In the genomic region with DNA sequence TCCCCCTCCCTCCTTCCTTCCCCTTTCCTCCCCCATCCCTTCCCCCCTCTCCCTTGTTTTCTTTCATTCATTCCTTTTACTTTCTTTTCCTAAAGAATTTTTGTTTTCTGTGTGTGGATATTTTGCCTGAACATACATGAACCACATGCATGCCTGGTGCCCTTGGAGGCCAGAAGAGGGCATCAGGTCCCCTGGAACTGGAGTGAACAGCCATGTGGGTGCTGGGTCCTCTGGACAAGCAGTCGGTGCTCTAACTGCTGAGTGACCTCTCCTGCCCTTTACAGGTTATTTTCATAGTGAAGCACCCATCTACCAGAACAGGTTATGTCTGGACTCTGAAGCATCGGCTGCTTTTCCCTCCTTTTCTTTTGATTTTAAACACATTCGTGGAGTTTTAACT, we compare ENCODE assay signal across 8 mouse cellular contexts. TPM values are rescaled to one million over a fixed set of nuclear protein-coding genes. Genes with fewer than 3 reads are reported as not detected.
DNase-seq lines count a peak whose midpoint lies in the region; ATAC-seq and TF ChIP-seq lines count a peak whose summit lies in the region.
"Had no signal": no experiment of that assay in that cellular context is flagged by ENCODE, and none has a peak within 500 bp of the region (broad histone marks: within the 10 kb centered on the region; RNA-seq: fewer than 3 reads in every experiment).

No protein-coding gene starts in this region.

- TF ChIP-seq POLR2A in ES-Bruce4 (IDR thresholded peaks at IDR 0.05; ENCODE audit: insufficient read depth, low read length): no peak

- TF ChIP-seq EP300 in ES-Bruce4 (IDR thresholded peaks at IDR 0.05; ENCODE audit: insufficient read depth, low read depth, low read length): no peak

- no peak overlapping the region for H3K9ac ChIP-seq in kidney, postnatal 0 days (ENCODE audit: low read depth, low read length)
- H3K9ac ChIP-seq in ES-Bruce4 (ENCODE audit: low read depth, poor library complexity, severe bottlenecking): no peak overlapping the region

- H3K4me3 ChIP-seq in kidney, postnatal 0 days (replicated peaks; ENCODE audit: low read depth, low read length): no peak overlapping the region
- H3K4me3 ChIP-seq in ES-Bruce4 (ENCODE audit: low read depth, low read length): no peak overlapping the region

- no peaks in the 10 kb centered on the region for H3K9me3 ChIP-seq in kidney, postnatal 0 days (replicated peaks; ENCODE audit: low read length)
- H3K9me3 ChIP-seq in ES-Bruce4 (replicated peaks; ENCODE audit: control insufficient read depth, insufficient read depth, low read length, poor library complexity, severe bottlenecking): no peaks in the 10 kb centered on the region

- WGBS in kidney, postnatal 0 days: 56% methylated on average over 3 of the region's 3 CpGs

- no peaks in the 10 kb centered on the region for H3K36me3 ChIP-seq in kidney, postnatal 0 days (ENCODE audit: insufficient read depth, low read length)
- H3K36me3 ChIP-seq in ES-Bruce4 (ENCODE audit: control insufficient read depth, insufficient read depth, low read length, poor library complexity, severe bottlenecking): no peaks in the 10 kb centered on the region
- H3K36me3 ChIP-seq in splenic B cell, adult 2 months (ENCODE audit: control insufficient read depth, insufficient read depth, low read length, poor library complexity, severe bottlenecking): no peaks in the 10 kb centered on the region

- no peak overlapping the region for H3K4me2 ChIP-seq in kidney, postnatal 0 days (ENCODE audit: low read length)

- no peak for DNase-seq in kidney, postnatal 0 days (ENCODE audit: low spot score)
- DNase-seq in kidney, postnatal 25 days: no peak
- peak; percentile 60 for DNase-seq in splenic B cell, adult 2 months (ENCODE audit: low read depth, low spot score)
- DNase-seq in ovary, adult 18-20 months (ENCODE audit: low spot score): no peak
- DNase-seq in adrenal gland, postnatal 4 days (ENCODE audit: low spot score in 2 of 2): no peak
- DNase-seq: cerebellum, adult 9-10 months had no signal

- no peak for ATAC-seq in kidney, postnatal 0 days (replicated peaks; ENCODE audit: low FRiP score, low read depth)
- peak; percentile 66 for ATAC-seq in granulocyte monocyte progenitor cell, adult 5-6 weeks (replicated peaks; ENCODE audit: poor library complexity, severe bottlenecking)

- H3K4me1 ChIP-seq in kidney, postnatal 0 days (replicated peaks; ENCODE audit: insufficient read depth, low read length): no peaks in the 10 kb centered on the region
- no peaks in the 10 kb centered on the region for H3K4me1 ChIP-seq in ES-Bruce4 (ENCODE audit: control insufficient read depth, insufficient read depth, low read length)

- TF ChIP-seq CTCF in kidney, postnatal 0 days (IDR thresholded peaks at IDR 0.05; ENCODE audit: low read depth): peak; percentile 65
- TF ChIP-seq CTCF in ES-Bruce4 (IDR thresholded peaks at IDR 0.05; ENCODE audit: low read depth, low read length): peak; percentile 6

- H3K27ac ChIP-seq in kidney, postnatal 0 days: no peak overlapping the region
- no peak overlapping the region for H3K27ac ChIP-seq in ES-Bruce4 (ENCODE audit: insufficient read depth, low read length)

- no peaks in the 10 kb centered on the region for H3K27me3 ChIP-seq in kidney, postnatal 0 days (ENCODE audit: insufficient read depth, low read length)
- H3K27me3 ChIP-seq in ES-Bruce4 (ENCODE audit: control insufficient read depth, insufficient read depth, low read length, poor library complexity, severe bottlenecking): no peaks in the 10 kb centered on the region
- H3K27me3 ChIP-seq in splenic B cell, adult 2 months (ENCODE audit: control insufficient read depth, insufficient read depth, low read length, poor library complexity, severe bottlenecking): no peaks in the 10 kb centered on the region

RNA-seq across cellular contexts. Expression of a gene that starts 34.1 kb away (rescaled TPM):
- 60.2 and 63.0 TPM in 2 replicates for polyA plus RNA-seq in kidney, postnatal 0 days (2015; fragmentation: Nextera tagmentation; extraction: Ambion mirVana)
- polyA plus RNA-seq in ES-Bruce4 (2011; ENCODE audit: insufficient read depth, insufficient read length, low read depth, missing spikeins): 103 TPM in 2 replicates
- 61.4 and 63.9 TPM in 2 replicates for total RNA-seq in granulocyte monocyte progenitor cell, adult 5-6 weeks (2014; fragmentation: Nextera tagmentation)
- 96.3 and 105 TPM in 2 replicates for total RNA-seq in granulocyte monocyte progenitor cell, adult 5-6 weeks (2017)
- 10 to 100 TPM; 80.0 to 83.4 TPM for total RNA-seq in adrenal gland, postnatal 4 days (2021)
